Mouse (Mus musculus) layer of hippocampus, adult 18-20 months (tissue): ENCODE data around the gene Ccs. TPM values are rescaled to one million over a fixed set of nuclear protein-coding genes. Genes with fewer than 3 reads are reported as not detected.

Experiments
- DNase-seq, 2 experiments: peaks; one replicate each; pipeline ENCODE4 v3.0.0; 2022; ENCODE audit warnings: low spot score in 2 of 2
- total RNA-seq, 2 experiments: library from RNA; stranded (reverse); gene quantifications; 2 replicates each; pipeline ENCODE4 v1.2.3; 2021

Ccs gene
- total RNA-seq, 2 experiments from 2014 or later: 33.2 to 35.4 TPM

- DNase-seq: no peak
Measured at GRCm38 (mm10) chr19:4785206-4785605, 53.9 kb downstream of the Ccs start.

GRCm38 (mm10) chr19:4782891-4783290, 56.2 kb downstream of the Ccs start:
- no peak for DNase-seq

Other genes with a start within 250 kb of the Ccs start
- gene Lrfn4, start 223.7 kb downstream of the Ccs start, total RNA-seq: 10 to 100 TPM; 35.2 to 35.6 TPM
- gene Rce1, start 213.7 kb downstream of the Ccs start, total RNA-seq: 10 to 100 TPM; 23.1 to 28.3 TPM
- gene Gm960, start 140.7 kb downstream of the Ccs start, total RNA-seq: 1 to 10 TPM; 1.1 to 1.6 TPM
- gene Sptbn2, start 128.2 kb downstream of the Ccs start, total RNA-seq: 100 to 1,000 TPM; 561 to 574 TPM
- 10 to 100 TPM; 20.1 to 21.0 TPM for gene Rbm4b, start 82.8 kb downstream of the Ccs start, total RNA-seq
- 10 to 100 TPM; 97.8 to 99.1 TPM for gene Rbm4, start 45.4 kb downstream of the Ccs start, total RNA-seq
- 10 to 100 TPM; 24.5 to 31.9 TPM for gene Gm21992, start 27.7 kb downstream of the Ccs start, total RNA-seq
- gene Rbm14, start 27.7 kb downstream of the Ccs start, total RNA-seq: 10 to 100 TPM; 47.7 to 53.1 TPM
- 1 to 10 TPM; 2.0 to 2.2 TPM for gene Ccdc87, start within 50 bp of the Ccs start, total RNA-seq
- 100 to 1,000 TPM; 104 to 111 TPM for gene Ctsf, start 15.8 kb upstream of the Ccs start, total RNA-seq
- gene Actn3, start 38.6 kb upstream of the Ccs start, total RNA-seq: under 1 TPM; 0.89 to 0.96 TPM
- 10 to 100 TPM; 22.4 to 24.3 TPM for gene Zdhhc24, start 39.3 kb upstream of the Ccs start, total RNA-seq
- gene Bbs1, start 67.3 kb upstream of the Ccs start, total RNA-seq: 10 to 100 TPM; 36.8 to 40.0 TPM
- 10 to 100 TPM; 37.2 to 39.0 TPM for gene Dpp3, start 89.0 kb upstream of the Ccs start, total RNA-seq
- 10 to 100 TPM; 26.2 to 31.3 TPM for gene Peli3, start 103.8 kb upstream of the Ccs start, total RNA-seq
- gene Mrpl11, start 122.8 kb upstream of the Ccs start, total RNA-seq: 10 to 100 TPM; 60.7 to 62.1 TPM
- gene Npas4, start 151.0 kb upstream of the Ccs start, total RNA-seq: 10 to 100 TPM; 12.4 to 15.1 TPM
- gene Slc29a2, start 184.5 kb upstream of the Ccs start, total RNA-seq: 10 to 100 TPM; 16.0 to 17.5 TPM
- gene B4gat1, start 199.5 kb upstream of the Ccs start, total RNA-seq: 100 to 1,000 TPM; 114 to 120 TPM
- 1 to 10 TPM; 6.2 to 6.7 TPM for gene AC124502.3, start 199.6 kb upstream of the Ccs start, total RNA-seq
- 10 to 100 TPM; 22.4 to 23.2 TPM for gene Brms1, start 202.0 kb upstream of the Ccs start, total RNA-seq
- gene Rin1, start 211.1 kb upstream of the Ccs start, total RNA-seq: 100 to 1,000 TPM; 106 to 107 TPM
- gene Cd248, start 228.7 kb upstream of the Ccs start, total RNA-seq: 1 to 10 TPM; 1.7 to 1.8 TPM
- gene Tmem151a, start 246.2 kb upstream of the Ccs start, total RNA-seq: 100 to 1,000 TPM; 124 to 128 TPM
- gene Yif1a, start 249.2 kb upstream of the Ccs start, total RNA-seq: 10 to 100 TPM; 21.6 to 24.0 TPM